Mouse (Mus musculus) c-Kit-positive CD71-negative TER-119-negative erythroid progenitor cells, embryonic 14.5 days (primary cell): Measurements from ENCODE around the gene Spocd1.

Experiments used
- DNase-seq: peaks from one replicate; pipeline ENCODE4 v3.0.0-alpha.2; 2013; ENCODE audit warnings: low read depth

Spocd1 gene

GRCm38 (mm10) chr4:129918464-129918863 lies 10.6 kb upstream of the Spocd1 start:
- DNase-seq = no peak

- DNase-seq = no peak
Observed at GRCm38 (mm10) chr4:129918901-129919300, 10.1 kb upstream of the Spocd1 start.

DNA sequence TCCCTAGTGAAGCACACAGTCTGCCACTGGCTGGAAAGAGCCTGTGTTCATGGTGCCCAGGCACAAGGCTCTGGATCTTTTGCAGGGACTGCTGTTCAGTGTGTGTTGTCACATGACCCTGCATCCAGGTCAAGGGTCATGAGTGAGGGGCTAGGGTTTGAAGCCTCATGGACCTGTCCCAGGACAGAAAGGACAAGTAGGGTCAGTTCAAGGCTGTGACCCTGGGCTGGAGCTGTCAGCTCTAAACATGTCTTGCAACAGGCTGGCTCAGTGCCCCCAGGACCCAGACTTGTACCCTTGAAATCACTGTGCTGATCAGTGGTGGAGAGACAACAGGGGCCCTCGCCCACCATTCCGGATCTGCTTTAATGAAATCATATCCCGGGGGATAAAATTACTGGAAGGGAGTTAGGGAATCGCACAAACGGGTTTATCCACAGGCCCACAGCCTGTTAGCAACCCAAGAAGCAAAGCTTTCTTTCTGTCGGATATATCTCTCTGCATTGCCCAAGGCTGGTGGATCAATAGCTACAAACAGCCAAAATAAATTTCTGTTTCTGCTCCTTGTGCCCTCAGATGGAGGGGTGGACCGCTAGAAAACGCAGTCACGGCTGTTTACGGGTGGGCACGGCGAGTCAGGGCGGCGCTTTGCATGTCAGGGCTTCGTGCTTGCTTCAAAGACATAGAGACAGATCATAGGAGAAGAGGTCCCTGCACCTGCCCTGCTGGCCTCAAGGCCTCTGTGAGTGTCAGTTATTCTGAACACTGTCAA lies 8.3 kb upstream of the Spocd1 start:
- no peak for DNase-seq

- DNase-seq = no peak
Observed at GRCm38 (mm10) chr4:129921314-129921587, 7.8 kb upstream of the Spocd1 start.

GRCm38 (mm10) chr4:129924143-129924542 lies 4.9 kb upstream of the Spocd1 start:
- DNase-seq = no peak

DNA sequence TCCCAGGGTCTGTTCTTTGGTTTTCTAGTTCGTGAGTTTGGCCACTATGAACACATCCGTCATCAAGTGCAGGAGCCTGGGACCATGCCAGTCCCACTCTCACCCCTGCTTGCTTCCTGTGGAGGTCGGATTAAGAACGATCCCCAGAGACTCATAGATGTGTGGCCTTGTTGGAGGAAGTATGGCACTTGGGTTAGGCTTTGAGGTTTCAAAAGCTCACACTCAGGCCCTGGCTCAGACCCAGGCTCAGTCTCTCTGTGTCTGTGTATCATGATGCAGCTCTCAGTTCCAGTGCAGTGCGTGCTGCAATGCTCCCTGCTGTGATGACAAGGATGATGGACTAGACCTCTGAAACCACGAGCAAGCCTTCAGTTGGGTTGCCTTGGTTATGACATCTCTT lies 4.4 kb upstream of the Spocd1 start:
- DNase-seq = no peak

DNA sequence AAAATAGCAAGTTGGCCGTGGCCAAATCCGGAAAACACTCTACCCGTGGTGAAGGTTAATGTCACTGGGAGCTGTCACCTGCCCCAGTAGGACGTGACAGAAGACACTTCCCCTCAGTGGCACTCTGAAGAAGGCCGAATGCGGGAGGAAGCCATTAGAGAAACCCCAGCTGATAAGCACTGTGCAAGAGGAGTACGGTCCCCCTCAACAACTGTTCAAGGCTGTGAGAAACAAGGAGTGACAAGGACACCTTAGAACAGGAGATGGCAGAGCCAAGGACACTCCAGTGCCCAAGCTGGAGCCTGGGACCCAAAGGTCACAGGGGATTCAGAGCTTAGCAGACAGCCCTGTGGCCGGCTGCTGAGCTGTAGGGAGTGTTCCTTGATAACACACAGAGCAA lies 2.5 kb upstream of the Spocd1 start:
- DNase-seq = no peak

DNA sequence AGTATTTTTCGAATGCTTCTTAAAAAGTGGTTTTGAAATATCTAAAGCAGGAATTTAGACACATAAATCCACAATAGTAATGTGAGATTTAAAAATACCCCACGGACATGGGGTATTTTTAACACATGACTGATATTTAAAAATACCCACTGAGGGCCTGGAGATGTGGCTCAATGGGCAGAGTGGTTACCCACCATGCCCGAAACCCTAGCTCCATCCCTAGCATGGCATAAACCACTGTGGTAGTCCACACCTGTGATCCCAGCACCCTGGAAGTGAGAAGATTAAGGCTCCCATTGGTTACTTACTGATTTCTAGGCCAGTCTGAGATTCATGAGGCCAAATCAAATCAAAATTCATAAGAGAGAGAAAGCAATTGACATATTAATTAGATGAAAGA lies 2.0 kb upstream of the Spocd1 start:
- no peak for DNase-seq

DNA sequence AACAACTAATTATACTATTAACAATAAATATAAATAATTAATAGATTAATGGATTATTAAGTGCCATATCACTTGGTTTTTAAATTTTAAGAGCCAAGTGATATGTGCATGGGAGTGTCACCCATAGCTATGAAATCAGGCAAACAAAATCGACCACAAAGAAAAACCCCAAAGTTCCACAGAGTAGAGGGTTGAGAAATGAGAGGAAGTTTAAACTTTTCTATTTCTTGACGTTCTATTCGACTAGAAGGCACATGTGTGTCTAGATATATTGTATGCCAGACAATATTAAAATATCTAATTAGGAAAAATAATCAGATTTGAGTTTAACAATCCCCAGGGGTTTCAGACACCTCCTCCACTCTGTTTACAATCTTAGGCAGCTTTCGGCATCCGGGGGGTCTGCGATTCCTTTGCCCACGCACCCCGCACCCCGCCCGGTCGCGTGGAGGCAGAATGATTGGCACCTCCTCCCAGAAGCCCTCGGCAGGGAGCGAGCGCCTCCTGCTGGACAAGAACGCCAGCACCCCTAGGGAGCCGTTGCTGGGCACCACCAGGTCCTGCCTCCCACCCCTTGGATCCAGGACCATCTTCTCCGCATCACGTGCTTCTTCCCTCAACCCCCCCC lies 811 bp upstream of the Spocd1 start:
- DNase-seq = peak; percentile 72

DNA sequence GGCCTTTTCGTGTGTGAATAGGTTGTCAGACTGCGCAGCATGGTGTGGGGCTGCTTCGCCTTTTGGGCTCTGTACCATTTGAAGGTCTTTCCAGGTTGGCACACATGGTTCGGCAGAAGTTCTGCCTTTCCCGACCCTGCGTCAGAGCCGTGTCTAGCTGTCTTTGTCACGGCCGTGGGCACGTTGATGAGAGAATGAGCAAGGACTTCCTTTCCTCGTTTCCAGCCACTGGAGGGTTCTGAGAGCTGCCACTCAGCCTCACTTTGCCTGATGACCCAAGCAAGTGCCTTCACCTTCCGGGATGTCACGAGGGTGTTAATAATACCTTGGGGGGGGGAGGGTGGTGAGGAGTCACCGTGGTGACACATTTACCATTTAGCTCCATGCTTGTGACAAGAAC lies 4.6 kb downstream of the Spocd1 start:
- DNase-seq = no peak

DNA sequence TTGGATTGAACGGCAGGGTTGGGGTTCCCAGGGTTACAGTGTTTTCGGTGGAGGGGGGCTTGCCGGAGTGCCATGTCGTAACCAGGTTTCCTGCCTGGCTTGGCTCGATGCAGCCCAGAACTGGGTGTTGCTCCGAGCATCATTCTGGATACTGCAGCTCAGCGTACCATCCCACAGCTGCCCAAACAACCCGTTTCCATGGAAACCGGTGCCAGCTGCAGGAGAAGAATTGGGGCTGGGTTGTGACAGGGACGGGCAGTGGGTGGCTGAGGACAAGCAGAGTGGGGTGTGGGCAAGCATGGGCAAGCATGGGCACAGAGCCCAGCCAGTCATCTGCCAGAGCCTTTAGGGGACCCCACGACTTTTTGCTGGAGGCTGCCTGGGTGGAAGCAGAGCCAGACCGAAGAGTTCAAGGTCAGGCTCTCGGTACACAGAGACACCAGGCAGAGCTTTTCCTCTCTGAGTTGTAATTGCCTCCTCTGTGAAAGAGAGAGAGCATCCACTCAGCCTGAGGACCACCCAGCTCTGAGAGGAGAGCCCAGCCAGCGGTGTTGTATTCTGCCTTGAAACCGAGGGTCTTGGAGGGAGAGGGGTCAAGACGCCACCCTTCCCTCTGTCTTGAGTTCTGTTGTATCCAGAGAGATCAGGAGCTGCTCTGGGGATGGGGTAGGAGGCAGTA lies 5.3 kb downstream of the Spocd1 start:
- no peak for DNase-seq

GRCm38 (mm10) chr4:129951359-129951821 lies 22.3 kb downstream of the Spocd1 start:
- DNase-seq = no peak

GRCm38 (mm10) chr4:129952241-129952810 lies 23.3 kb downstream of the Spocd1 start:
- DNase-seq = no peak

- DNase-seq = no peak
Observed at GRCm38 (mm10) chr4:129954527-129954926, 25.5 kb downstream of the Spocd1 start.

GRCm38 (mm10) chr4:129960180-129960944 lies 31.3 kb downstream of the Spocd1 start:
- no peak for DNase-seq

DNA sequence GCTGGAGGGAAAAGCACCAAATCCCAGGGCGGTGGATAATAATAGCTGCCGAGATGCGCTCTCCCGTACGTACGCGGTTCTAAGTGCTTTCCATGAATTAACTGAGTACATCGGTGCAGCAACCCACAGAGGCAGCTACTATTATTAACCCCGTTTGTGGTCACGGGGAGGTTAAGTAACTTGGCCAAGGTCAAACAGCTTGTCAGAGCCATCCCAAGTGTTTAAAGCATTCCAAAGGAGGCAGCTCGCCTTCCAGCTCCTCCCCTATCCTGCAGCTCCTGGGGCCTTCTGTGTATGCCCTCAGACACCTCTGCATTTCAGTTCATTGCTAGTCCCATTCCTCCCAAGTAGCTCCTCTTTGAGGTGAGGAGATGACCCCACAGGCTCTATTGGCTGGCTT lies 36.2 kb downstream of the Spocd1 start:
- no peak for DNase-seq

GRCm38 (mm10) chr4:129966201-129966600 lies 37.2 kb downstream of the Spocd1 start:
- DNase-seq = no peak

- no peak for DNase-seq
Observed at GRCm38 (mm10) chr4:129967024-129968014, 38.3 kb downstream of the Spocd1 start.

- DNase-seq = no peak
Observed at GRCm38 (mm10) chr4:129970168-129970567, 41.1 kb downstream of the Spocd1 start.

GRCm38 (mm10) chr4:129970861-129971260 lies 41.8 kb downstream of the Spocd1 start:
- no peak for DNase-seq

DNA sequence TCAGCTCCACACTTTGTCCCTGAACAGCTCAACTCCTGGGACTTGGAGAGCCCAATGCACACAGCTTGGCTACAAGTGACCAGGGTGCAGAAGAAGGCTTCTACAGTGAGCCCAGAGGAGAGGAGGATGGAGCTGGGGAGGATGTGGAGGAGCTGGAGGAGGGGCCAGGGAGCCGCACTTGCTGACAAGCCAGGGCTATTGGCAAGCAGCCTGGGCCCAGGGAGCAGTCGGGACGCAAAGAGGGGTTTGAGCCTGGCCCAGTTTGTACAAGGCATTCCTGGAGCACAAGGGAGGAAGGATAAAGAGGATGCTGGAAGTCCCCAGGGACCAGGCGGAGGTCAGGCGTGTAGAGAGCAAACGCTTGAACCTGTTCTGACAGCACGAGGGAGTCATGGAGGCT lies 42.9 kb downstream of the Spocd1 start:
- no peak for DNase-seq
